Mouse (Mus musculus): ENCODE results near the gene Cab39.

- TF ChIP-seq CTCF (IDR thresholded peaks at IDR 0.05; ENCODE audit: control insufficient read depth, insufficient read depth, insufficient replicate concordance, low read depth, low read length) (no peak), POLR2A (IDR thresholded peaks at IDR 0.05; ENCODE audit: control insufficient read depth, low read depth, low read length) (no peak)
Observed at GRCm38 (mm10) chr1:85750650-85751049, 42.6 kb upstream of the Cab39 start.
